Mouse (Mus musculus): ENCODE measurements around the gene Arfgef3. TPM values are rescaled to one million over a fixed set of nuclear protein-coding genes. Genes with fewer than 3 reads are reported as not detected.

The Arfgef3 gene
- polyA plus RNA-seq, 1 experiment from 2014 or later: 0.02 TPM

DNA sequence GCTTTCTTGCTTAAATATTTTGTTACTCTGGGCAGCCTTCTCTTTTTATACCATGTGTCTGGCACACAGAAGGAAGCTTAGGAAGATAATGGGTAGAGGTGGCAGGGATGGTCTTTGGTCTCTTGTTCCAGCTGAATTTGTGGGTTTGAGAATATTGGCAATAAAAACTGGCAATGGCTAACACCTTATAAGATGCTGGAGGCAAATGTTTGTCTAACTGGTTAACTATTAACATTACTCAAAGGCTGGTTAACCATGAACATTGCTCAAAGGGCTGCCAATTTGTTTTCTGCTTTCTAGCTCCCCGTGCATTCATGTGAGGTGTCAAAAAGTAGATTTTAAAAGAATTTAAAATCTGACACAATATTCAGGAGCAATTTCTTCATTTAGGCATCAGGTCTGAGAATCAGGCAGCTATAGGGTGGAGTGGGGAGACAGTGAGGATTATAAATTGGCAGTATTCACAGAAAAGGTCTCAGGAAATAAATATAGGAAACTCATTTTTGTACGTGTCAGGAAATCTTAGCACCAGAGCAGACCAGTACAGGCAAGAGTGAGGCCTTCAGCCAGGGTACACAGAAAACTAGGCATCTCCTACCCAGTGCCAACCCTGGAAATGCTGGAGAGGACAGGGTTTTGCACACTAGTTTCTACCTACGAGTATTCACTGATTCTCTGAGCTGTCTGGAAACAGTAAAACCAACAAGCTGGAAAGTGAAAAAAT, 62.9 kb downstream of the Arfgef3 start:
- no peak overlapping the region for H3K9ac ChIP-seq
- no peaks in the 10 kb centered on the region for H3K4me1 ChIP-seq (replicated peaks)
- H3K27me3 ChIP-seq: no peaks in the 10 kb centered on the region
- ATAC-seq (ENCODE audit: low read depth): no peak
- WGBS (ENCODE audit: insufficient replicate concordance): 48% methylated on average over 3 of the region's 3 CpGs
- no peaks in the 10 kb centered on the region for H3K9me3 ChIP-seq (replicated peaks)
- no peak for DNase-seq
- H3K4me3 ChIP-seq (replicated peaks): no peak overlapping the region
- no peak overlapping the region for H3K4me2 ChIP-seq
- H3K36me3 ChIP-seq: no peaks in the 10 kb centered on the region
- no peak overlapping the region for H3K27ac ChIP-seq

- H3K4me3 ChIP-seq (replicated peaks): no peak overlapping the region
- ATAC-seq (ENCODE audit: low read depth) (no peak), DNase-seq (no peak)
- no peak overlapping the region for H3K27ac ChIP-seq
- H3K36me3 ChIP-seq: no peaks in the 10 kb centered on the region
- no peaks in the 10 kb centered on the region for H3K27me3 ChIP-seq
- no peaks in the 10 kb centered on the region for H3K9me3 ChIP-seq (replicated peaks)
- no peaks in the 10 kb centered on the region for H3K4me1 ChIP-seq (replicated peaks)
- H3K4me2 ChIP-seq: no peak overlapping the region
- no peak overlapping the region for H3K9ac ChIP-seq
- WGBS (ENCODE audit: insufficient replicate concordance): 43% methylated on average over 4 of the region's 4 CpGs
Observed at GRCm38 (mm10) chr10:18678836-18679235, 64.9 kb downstream of the Arfgef3 start.

DNA sequence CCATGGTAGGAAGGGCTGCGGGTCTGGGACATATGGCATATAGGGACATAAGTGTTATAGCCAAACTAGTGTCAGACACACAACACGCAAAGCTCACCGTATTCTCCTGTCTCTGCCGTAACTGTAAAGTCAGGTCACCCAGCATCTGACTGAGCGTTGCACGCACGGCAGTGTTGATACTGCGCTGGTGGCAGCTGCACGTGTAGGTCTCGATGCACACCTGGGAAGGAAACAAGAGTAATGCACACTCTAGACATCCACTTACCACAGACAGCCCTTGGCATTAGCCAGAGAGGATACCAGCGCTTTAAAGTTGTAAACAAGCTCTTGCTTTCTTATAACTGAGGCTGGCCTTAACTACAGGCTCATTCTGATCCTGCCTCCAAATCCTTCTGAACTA, 79.0 kb downstream of the Arfgef3 start:
- Histone ChIP-seq H3K4me1 (replicated peaks) (no peaks in the 10 kb centered on the region), H3K36me3 (no peaks in the 10 kb centered on the region), H3K4me3 (replicated peaks) (no peak overlapping the region), H3K9ac (no peak overlapping the region), H3K27me3 (no peaks in the 10 kb centered on the region), H3K4me2 (no peak overlapping the region), H3K27ac (no peak overlapping the region), H3K9me3 (replicated peaks) (no peaks in the 10 kb centered on the region)
- DNase-seq (no peak), ATAC-seq (ENCODE audit: low read depth) (no peak)
- 80% methylated on average over 11 of the region's 11 CpGs for WGBS (ENCODE audit: insufficient replicate concordance)

DNA sequence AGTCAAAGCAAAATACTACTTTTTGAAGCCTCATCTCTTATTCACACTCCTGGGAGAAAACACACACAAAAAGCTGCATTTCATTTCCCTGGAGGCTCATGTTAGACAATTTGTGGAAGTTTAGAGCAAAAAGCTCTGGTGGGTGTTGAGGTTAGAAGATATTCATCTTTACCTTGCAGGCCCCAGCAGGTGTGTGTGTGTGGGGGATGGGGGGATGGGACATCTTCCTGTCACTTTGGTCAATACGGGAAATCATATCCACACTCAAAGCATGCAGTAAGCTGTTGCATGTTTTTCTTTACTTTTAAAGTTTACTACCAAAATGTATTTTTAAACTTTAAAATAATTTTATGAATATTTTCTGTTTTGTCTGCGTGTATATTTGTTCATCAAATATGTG, 79.7 kb downstream of the Arfgef3 start:
- Histone ChIP-seq H3K27ac (no peak overlapping the region), H3K4me2 (no peak overlapping the region), H3K4me3 (replicated peaks) (no peak overlapping the region), H3K9ac (no peak overlapping the region), H3K4me1 (replicated peaks) (no peaks in the 10 kb centered on the region), H3K9me3 (replicated peaks) (no peaks in the 10 kb centered on the region), H3K36me3 (no peaks in the 10 kb centered on the region), H3K27me3 (no peaks in the 10 kb centered on the region)
- ATAC-seq (ENCODE audit: low read depth) (no peak), DNase-seq (no peak)
- 69% methylated on average over 2 of the region's 2 CpGs for WGBS (ENCODE audit: insufficient replicate concordance)

DNA sequence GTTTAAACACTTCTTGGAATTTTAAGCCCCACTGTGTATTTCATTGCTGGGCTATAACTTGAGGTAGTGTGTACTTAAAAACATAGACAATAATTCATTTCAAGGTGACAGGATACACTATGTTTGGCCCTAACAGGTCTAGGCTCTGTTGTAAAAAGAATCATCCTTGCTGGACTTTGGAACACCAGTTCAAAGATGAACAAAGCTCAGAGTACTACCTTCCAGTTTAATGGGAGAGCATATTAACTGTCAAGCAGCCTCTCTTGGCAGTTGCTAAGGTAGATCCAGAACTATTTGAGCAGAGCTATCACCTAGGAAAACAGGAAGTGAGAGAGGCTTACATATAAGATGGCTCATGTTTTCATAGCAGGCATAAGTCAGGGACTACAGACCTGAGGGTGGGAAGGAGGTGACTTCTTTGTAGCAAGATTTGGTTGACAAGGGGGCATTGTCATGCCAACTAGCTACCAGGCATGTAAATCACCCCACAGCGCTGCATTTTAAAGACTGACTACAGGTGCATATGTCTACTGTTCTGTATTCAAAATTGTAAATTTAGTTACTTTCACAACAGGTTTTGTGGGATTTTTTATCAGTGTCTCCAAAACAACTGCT, 82.0 kb downstream of the Arfgef3 start:
- Histone ChIP-seq H3K27ac (no peak overlapping the region), H3K9me3 (replicated peaks) (no peaks in the 10 kb centered on the region), H3K4me3 (replicated peaks) (no peak overlapping the region), H3K9ac (no peak overlapping the region), H3K36me3 (no peaks in the 10 kb centered on the region), H3K4me2 (no peak overlapping the region), H3K27me3 (no peaks in the 10 kb centered on the region), H3K4me1 (replicated peaks) (no peaks in the 10 kb centered on the region)
- WGBS (ENCODE audit: insufficient replicate concordance): 62% methylated on average over 1 of the region's 1 CpGs
- DNase-seq: no peak
- ATAC-seq (ENCODE audit: low read depth): no peak

DNA sequence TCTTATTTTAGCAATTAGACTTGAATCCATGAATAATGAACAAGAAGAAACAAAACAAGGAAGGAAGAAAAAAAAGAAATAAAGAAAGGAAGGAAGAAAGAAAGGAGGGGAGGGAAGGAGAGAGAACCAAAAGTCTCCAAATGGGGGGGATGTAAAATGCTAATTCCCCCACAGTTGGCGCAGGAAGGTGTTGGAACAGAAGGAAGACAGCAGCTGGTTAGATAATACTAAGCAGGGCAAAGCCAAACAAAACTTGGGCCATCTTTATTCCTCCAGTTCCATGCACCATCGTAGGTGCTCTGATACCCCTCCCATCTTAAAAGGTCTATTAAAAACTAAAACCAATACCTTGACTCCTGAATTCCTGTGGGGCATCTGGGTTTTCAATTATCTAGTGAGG, 82.8 kb downstream of the Arfgef3 start:
- no peaks in the 10 kb centered on the region for H3K9me3 ChIP-seq (replicated peaks)
- no peak for ATAC-seq (ENCODE audit: low read depth)
- H3K27me3 ChIP-seq: no peaks in the 10 kb centered on the region
- H3K4me1 ChIP-seq (replicated peaks): no peaks in the 10 kb centered on the region
- H3K27ac ChIP-seq: no peak overlapping the region
- H3K4me3 ChIP-seq (replicated peaks): no peak overlapping the region
- H3K36me3 ChIP-seq: no peaks in the 10 kb centered on the region
- H3K4me2 ChIP-seq: no peak overlapping the region
- WGBS (ENCODE audit: insufficient replicate concordance): 72% methylated on average over 2 of the region's 2 CpGs
- DNase-seq: no peak
- no peak overlapping the region for H3K9ac ChIP-seq

- no peak overlapping the region for H3K9ac ChIP-seq
- ATAC-seq (ENCODE audit: low read depth) (no peak), DNase-seq (no peak)
- H3K36me3 ChIP-seq: no peaks in the 10 kb centered on the region
- WGBS (ENCODE audit: insufficient replicate concordance): 77% methylated on average over 1 of the region's 1 CpGs
- H3K9me3 ChIP-seq (replicated peaks): no peaks in the 10 kb centered on the region
- no peaks in the 10 kb centered on the region for H3K4me1 ChIP-seq (replicated peaks)
- no peaks in the 10 kb centered on the region for H3K27me3 ChIP-seq
- H3K27ac ChIP-seq: no peak overlapping the region
- H3K4me3 ChIP-seq (replicated peaks): no peak overlapping the region
- no peak overlapping the region for H3K4me2 ChIP-seq
Observed at GRCm38 (mm10) chr10:18657588-18657987, 86.2 kb downstream of the Arfgef3 start.

- H3K27me3 ChIP-seq: no peaks in the 10 kb centered on the region
- no peaks in the 10 kb centered on the region for H3K4me1 ChIP-seq (replicated peaks)
- ATAC-seq (ENCODE audit: low read depth): no peak
- H3K9me3 ChIP-seq (replicated peaks): no peaks in the 10 kb centered on the region
- WGBS (ENCODE audit: insufficient replicate concordance): 54% methylated on average over 1 of the region's 1 CpGs
- no peak overlapping the region for H3K9ac ChIP-seq
- H3K4me2 ChIP-seq: no peak overlapping the region
- no peak for DNase-seq
- H3K4me3 ChIP-seq (replicated peaks): no peak overlapping the region
- no peaks in the 10 kb centered on the region for H3K36me3 ChIP-seq
- H3K27ac ChIP-seq: no peak overlapping the region
Observed at GRCm38 (mm10) chr10:18647069-18647468, 96.7 kb downstream of the Arfgef3 start.

DNA sequence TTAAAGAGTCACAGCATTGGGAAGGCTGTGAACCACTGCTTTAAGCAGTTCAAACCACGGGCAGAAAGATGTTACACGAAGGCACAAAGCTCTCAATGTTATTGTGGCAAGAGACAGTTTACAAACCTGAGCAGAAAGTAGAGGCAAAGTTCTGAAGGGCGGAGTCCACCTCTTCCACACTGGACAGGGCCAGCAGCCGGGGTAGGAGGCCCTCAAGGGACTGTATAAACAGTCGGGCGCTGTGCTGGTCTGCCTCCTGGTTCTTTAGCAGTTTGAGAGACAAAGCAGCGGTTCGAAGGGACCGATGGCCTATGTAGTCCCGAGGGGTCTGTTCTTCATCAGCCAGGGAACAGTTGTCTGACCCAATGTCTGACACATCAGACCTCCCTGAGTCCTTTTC, 97.7 kb downstream of the Arfgef3 start:
- 68% methylated on average over 10 of the region's 10 CpGs for WGBS (ENCODE audit: insufficient replicate concordance)
- no peak overlapping the region for H3K27ac ChIP-seq
- H3K4me3 ChIP-seq (replicated peaks): no peak overlapping the region
- no peaks in the 10 kb centered on the region for H3K4me1 ChIP-seq (replicated peaks)
- H3K4me2 ChIP-seq: no peak overlapping the region
- H3K9ac ChIP-seq: no peak overlapping the region
- H3K36me3 ChIP-seq: no peaks in the 10 kb centered on the region
- no peak for ATAC-seq (ENCODE audit: low read depth)
- no peaks in the 10 kb centered on the region for H3K9me3 ChIP-seq (replicated peaks)
- H3K27me3 ChIP-seq: no peaks in the 10 kb centered on the region
- no peak for DNase-seq

DNA sequence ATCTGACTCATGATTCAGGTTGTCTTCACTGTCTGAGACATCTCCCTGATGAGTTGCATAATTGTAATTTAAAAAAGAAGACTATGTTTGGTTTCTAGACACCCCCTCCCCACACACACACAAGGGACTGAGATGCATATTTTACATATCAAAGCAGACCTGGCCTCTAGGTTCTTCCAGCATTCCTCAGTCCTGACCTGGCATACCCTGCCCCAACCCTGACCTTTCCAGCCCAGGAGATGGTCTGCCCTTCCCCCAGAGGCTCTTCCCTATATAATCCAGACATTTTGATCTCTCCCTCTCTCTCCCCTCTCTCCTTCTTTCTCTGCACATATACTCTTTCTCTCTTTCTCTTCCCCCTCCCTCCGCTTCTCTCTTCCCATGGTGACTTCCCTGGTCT, 99.4 kb downstream of the Arfgef3 start:
- no peak for ATAC-seq (ENCODE audit: low read depth)
- Histone ChIP-seq H3K9me3 (replicated peaks) (no peaks in the 10 kb centered on the region), H3K4me3 (replicated peaks) (no peak overlapping the region), H3K27ac (no peak overlapping the region), H3K4me2 (no peak overlapping the region), H3K27me3 (no peaks in the 10 kb centered on the region), H3K9ac (no peak overlapping the region), H3K4me1 (replicated peaks) (no peaks in the 10 kb centered on the region), H3K36me3 (no peaks in the 10 kb centered on the region)
- 83% methylated on average over 1 of the region's 1 CpGs for WGBS (ENCODE audit: insufficient replicate concordance)
- no peak for DNase-seq

DNA sequence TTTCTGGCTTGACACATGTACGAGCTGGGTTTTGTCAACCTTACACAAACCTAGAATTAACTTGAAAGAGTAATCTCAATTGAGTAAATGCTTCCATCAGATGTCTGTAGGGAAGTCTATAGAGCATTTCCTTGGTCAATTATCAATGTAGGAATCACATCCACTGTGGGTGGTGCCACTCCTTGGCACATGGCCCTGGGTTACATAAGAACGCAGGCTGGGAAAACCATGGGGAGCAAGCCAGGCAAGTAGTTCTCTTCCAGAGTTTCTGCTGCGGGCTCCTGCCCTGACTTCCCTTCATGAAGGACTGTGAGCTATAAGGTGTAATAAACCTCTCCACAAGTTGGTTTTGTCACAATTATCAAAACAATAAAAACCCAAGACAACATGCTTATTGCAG, 100.2 kb downstream of the Arfgef3 start:
- Histone ChIP-seq H3K36me3 (no peaks in the 10 kb centered on the region), H3K27ac (no peak overlapping the region), H3K4me3 (replicated peaks) (no peak overlapping the region), H3K9me3 (replicated peaks) (no peaks in the 10 kb centered on the region), H3K27me3 (no peaks in the 10 kb centered on the region), H3K9ac (no peak overlapping the region), H3K4me2 (no peak overlapping the region), H3K4me1 (replicated peaks) (no peaks in the 10 kb centered on the region)
- WGBS (ENCODE audit: insufficient replicate concordance): 79% methylated on average over 3 of the region's 3 CpGs
- ATAC-seq (ENCODE audit: low read depth): no peak
- no peak for DNase-seq

DNA sequence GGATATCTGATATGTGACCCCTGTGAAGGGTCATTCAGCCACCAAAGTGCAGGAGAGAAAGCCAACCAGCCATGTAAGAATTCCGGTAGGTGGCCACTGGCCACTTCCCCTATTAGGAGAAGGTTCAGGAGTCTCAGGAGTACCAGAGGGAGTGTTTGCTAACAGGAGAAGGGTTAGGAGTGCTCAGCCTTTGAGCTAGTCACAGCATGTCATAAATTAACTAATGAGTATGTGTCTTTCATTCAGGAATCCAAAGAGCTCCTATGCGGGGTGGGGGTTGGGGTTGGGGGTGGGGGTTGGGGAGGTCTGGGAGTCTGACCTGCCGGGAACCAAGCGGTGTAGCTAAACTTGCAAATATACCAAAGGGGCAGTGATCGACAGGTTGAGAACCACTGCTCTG, 100.9 kb downstream of the Arfgef3 start:
- Histone ChIP-seq H3K4me1 (replicated peaks) (no peaks in the 10 kb centered on the region), H3K36me3 (no peaks in the 10 kb centered on the region), H3K9ac (no peak overlapping the region), H3K4me3 (replicated peaks) (no peak overlapping the region), H3K4me2 (no peak overlapping the region), H3K27ac (no peak overlapping the region), H3K9me3 (replicated peaks) (no peaks in the 10 kb centered on the region), H3K27me3 (no peaks in the 10 kb centered on the region)
- DNase-seq (no peak), ATAC-seq (ENCODE audit: low read depth) (no peak)
- 60% methylated on average over 5 of the region's 5 CpGs for WGBS (ENCODE audit: insufficient replicate concordance)

Data from liver, embryonic 13.5 days (tissue).